Mouse (Mus musculus) embryonic fibroblast, embryonic 13.5 days (primary cell): ENCODE measurements around the gene Taar8b. TPM values are rescaled to one million over a fixed set of nuclear protein-coding genes. Genes with fewer than 3 reads are reported as not detected.
"Not testable (repeated sequence)": the region's sequence is repeated elsewhere in the genome, so short reads cannot be mapped to it uniquely, and the experiment has no call there.

Experiments
- H3K27ac ChIP-seq: 2 replicates; pipeline ENCODE4 v1.5.1; 2012; ENCODE audit warnings: low read length, control low read depth, inconsistent platforms; ENCODE audit not compliant: insufficient read depth
- H3K4me1 ChIP-seq: 2 replicates; pipeline ENCODE4 v1.6.1; 2011; ENCODE audit warnings: low read length; ENCODE audit not compliant: control insufficient read depth, insufficient read depth
- H3K4me3 ChIP-seq: 2 replicates; pipeline ENCODE4 v1.5.1; 2011; ENCODE audit warnings: mild to moderate bottlenecking, control low read depth, low read length; ENCODE audit not compliant: insufficient read depth
- CTCF ChIP-seq: IDR thresholded peaks from 2 replicates; pipeline ENCODE4 v1.5.1; 2011; ENCODE audit warnings: mild to moderate bottlenecking, control low read depth, low read length, moderate library complexity, borderline replicate concordance; ENCODE audit not compliant: insufficient read depth
- POLR2A ChIP-seq: IDR thresholded peaks from 2 replicates; pipeline ENCODE4 v1.6.1; 2011; ENCODE audit warnings: low read depth, mild to moderate bottlenecking, control low read depth, low read length, moderate library complexity
- polyA plus RNA-seq: library from polyadenylated mRNA; stranded (reverse); fragments of >200 nt; gene quantifications from 2 replicates; pipeline ENCODE4 v1.2.4, GENCODE M21; 2011; ENCODE audit warnings: low read depth; ENCODE audit not compliant: missing spikeins, insufficient read length

Gene Taar8b
- not detected in 2 replicates for polyA plus RNA-seq

DNA sequence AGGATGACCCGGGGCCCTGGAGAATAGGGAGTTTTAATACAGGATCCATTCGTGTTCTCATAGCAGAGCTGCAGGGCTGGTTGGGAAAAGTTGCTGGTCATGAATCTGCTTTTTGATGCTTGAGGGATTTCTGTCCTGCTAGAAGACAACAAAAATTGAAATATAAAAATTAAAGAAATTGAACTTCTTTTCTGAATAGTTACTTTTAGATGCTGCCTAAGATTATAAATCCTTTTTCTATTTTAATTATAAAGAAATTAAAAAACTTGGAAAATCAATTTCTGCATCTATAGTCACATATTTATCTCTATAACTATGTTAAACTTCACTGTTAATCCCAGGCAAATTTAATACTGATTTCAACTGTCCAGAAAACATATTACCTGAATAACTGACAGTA lies at the start of gene Taar8b:
Gene Taar8b (minus strand): TSS at position 101 of the 400 bp plus-strand sequence.
- H3K27ac ChIP-seq: no peak within 1 kb of the TSS
- H3K4me3 ChIP-seq: no peak within 1 kb of the TSS
- TF ChIP-seq POLR2A (no peak), CTCF (no peak)
- H3K4me1 ChIP-seq: no peaks in the 10 kb centered on the region

DNA sequence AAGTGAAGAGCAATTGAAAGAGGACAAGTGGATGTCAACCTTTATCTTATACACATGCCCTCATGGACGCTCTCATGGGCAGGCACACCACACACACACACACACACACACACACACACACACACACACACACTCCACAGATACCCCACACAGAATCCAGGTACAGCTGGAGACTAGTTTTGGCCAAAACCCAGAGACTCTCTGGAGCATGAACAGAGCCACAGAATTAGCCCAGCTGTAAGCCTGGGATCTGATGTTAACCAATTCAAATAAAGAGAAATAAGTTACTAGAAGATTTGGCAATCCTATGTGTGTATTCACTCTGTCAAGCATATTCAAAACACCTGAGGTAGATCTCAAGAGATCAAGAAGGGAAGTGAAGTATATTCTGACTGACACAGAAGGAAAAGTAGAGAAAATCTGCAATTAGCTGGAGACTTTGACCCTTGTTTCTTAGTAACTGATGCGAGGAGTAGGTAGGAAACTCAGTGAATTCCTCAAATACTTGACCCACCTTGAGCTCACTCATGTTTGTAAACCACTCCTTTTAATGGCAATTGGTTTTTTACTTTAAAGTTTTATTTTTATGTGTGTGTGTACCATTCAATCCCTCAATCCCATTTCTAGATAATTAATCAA lies 46.6 kb upstream of the Taar8b start:
- Histone ChIP-seq H3K4me1 (no peaks in the 10 kb centered on the region), H3K27ac (no peak overlapping the region), H3K4me3 (no peak overlapping the region)
- no peak for TF ChIP-seq POLR2A
- no peak for TF ChIP-seq CTCF

DNA sequence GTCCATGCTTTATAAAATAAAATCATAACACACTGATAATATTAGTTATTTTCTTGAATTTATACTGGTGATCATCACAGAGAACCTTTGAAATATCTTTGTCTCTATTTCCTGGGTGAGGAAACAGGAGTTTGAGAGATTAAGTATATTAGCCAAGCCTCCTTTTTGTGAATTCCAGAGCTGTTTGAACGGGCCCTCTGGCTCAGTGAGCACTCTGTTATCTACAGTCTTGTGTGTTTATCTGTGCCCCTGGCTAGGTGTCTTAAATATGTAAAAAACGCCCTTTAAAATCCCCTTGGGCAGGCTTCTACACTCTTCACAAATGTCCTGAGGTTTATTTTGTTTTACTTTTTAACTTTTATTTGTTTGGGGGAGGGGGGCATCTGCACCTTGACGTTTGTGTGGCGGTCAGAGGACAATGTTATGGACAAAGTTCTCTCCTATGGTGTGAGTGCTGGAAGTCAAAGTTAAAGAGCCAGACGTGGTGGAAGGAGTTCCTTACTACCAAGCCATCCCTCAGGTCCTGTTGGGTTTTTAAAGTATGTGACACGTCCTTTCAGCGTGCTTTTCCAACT lies 42.1 kb upstream of the Taar8b start:
- Histone ChIP-seq H3K4me3 (no peak overlapping the region), H3K27ac (no peak overlapping the region), H3K4me1 (no peaks in the 10 kb centered on the region)
- TF ChIP-seq POLR2A (no peak), CTCF (no peak)

DNA sequence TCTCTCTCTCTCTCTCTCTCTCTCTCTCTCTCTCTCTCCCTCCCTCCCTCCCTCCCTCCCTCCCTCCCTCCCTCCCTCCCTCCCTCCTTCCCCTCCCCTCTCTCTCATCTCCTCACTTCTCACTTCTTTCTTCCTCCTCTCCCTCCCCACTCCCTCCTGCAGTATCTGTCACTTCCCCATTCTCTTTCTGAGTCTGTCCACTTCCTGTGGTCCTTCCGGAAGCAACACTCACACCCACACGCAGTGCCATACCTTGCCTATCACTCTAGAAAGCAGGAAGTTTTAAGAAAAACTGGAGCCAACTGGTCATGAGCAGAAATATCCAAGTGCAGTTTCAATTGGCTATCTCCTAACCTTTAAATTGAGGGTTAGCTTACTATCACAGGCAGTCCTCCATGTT lies 41.0 kb upstream of the Taar8b start:
- TF ChIP-seq CTCF (no peak), POLR2A (no peak)
- Histone ChIP-seq H3K27ac (no peak overlapping the region), H3K4me3 (no peak overlapping the region), H3K4me1 (no peaks in the 10 kb centered on the region)

DNA sequence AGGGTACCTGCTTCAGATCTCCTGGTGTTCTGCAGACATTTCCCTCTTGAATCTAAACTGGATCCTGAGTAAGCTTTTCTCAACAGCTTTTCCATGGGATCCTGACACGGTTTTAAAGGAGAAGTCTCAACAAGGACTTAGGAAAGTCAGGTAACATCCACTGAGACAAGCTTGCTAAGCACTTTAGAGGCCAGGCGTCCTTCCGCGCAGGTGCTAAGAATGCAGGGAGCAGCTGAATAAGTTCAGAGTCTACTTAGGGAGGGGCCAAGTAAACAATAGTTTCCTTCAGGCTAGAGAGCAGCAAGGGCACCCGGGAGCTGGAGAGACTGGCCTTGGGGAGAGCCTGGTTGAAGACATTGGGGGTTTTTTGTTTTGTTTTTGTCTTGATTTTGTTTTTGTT lies 40.2 kb upstream of the Taar8b start:
- Histone ChIP-seq H3K27ac (no peak overlapping the region), H3K4me3 (no peak overlapping the region), H3K4me1 (no peaks in the 10 kb centered on the region)
- TF ChIP-seq CTCF (no peak), POLR2A (no peak)

DNA sequence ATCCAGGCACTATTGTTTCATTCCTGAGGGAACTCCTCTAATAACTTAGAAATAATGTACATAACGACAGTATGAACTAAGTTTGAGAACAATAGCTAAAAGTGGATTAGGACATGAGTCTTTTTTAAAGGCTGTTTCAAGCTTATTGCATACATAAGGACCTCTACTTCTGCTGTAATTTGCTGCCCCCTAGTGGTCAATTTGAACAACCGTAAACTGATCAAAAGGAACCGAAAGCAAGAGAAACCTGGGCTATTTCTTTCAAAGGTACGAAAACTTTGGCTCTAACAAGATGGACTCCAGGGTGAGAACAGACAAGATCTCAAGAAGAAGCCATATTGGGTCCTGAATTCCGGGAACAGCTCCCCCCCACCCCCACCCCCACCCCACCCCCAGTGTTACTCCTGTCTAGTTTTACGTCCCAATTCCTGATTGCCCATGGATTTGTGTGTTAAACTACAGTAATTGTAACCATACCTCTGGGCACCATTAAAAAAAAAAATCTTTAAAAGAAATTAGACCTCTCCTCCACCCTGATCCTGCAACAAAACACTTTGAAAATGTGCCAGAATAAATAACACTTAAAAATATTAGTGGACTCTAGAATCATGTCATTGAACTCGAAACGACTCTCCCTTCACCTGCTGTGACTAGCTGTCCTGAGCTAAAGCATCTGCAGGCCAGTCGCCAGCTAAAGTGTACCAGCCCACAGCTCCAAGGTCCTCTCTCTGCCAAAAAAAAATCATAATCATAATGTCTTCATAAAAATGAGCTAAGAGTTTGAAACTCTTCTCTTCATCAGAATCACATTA lies 39.6 kb upstream of the Taar8b start:
- H3K27ac ChIP-seq: no peak overlapping the region
- no peaks in the 10 kb centered on the region for H3K4me1 ChIP-seq
- TF ChIP-seq POLR2A (no peak), CTCF (no peak)
- peak overlapping the region; percentile 19; the same call in 1 of the 2 replicates for H3K4me3 ChIP-seq

DNA sequence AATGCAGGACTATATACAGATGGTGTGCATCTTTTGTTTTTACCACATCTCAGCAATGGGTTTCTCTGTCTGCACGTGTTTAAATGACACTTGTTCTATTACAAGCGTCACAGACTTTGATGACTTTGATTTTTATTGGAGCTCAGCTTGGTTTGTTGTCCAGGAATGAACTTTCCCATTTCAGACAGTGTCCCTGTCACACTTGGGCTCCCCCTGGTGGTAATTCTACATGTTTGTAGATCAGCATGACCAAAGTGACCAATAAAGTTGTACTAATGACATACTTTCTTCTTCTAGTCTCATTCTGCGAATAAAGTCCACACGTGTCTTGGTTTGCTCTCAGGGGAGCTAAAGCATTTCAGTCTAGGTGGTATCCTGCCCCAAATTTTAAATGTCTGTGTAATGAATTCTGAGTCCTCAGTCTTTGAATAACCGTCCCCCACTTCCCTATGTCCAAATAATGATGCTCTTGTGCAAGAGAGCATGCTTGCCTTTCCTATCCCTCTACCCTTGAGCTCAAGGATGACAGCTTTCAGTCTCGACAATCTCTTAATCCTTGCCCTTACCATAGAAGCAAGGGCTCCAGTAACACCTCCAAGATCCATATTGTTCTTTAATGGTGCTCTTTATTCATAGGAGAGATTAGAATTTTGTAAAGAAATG lies 19.2 kb upstream of the Taar8b start:
- no peak for TF ChIP-seq POLR2A
- no peak for TF ChIP-seq CTCF
- Histone ChIP-seq H3K27ac (no peak overlapping the region), H3K4me1 (no peaks in the 10 kb centered on the region), H3K4me3 (no peak overlapping the region)

DNA sequence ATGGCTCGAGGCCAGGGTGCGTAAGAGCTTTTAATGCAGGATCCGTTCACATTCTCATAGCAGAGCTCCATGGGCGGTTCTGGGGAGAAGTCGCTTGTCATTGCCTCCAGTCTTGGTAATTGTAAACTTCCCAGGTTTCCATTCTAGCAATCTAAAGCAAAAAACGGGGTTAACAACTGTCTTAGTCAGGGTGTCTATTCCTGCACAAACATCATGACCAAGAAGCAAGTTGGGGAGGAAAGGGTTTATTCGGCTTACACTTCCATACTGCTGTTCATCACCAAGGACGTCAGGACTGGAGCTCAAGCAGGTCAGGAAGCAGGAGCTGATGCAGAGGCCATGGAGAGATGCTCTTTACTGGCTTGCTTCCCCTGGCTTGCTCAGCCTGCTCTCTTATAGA lies 17.3 kb upstream of the Taar8b start, which contains the start of gene Taar9:
Gene Taar9 (minus strand): TSS at position 101 of the 400 bp plus-strand sequence.
- not testable (repeated sequence) for H3K4me1 ChIP-seq, H3K27ac ChIP-seq, H3K4me3 ChIP-seq

DNA sequence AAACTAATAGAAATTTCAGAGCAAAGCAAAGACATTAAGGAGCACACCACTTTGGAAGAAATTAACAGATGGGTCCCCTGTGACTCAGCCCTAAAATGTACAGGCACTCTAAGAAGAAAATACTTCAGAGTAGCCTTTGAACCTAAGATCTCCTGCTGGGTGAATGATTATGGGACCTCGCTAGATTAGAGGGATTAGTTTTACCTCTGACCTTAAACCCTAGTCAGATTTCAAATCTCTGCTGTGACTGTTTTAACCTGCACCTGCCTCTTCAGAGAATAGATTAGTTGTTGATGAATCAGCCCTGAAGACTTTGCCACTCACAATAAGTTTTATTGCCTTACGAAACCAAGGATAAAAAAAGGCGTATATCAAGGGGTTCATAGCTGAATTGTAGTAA lies 16.1 kb upstream of the Taar8b start:
- Histone ChIP-seq H3K4me3 (no peak overlapping the region), H3K27ac (no peak overlapping the region), H3K4me1 (no peaks in the 10 kb centered on the region)
- no peak for TF ChIP-seq POLR2A

DNA sequence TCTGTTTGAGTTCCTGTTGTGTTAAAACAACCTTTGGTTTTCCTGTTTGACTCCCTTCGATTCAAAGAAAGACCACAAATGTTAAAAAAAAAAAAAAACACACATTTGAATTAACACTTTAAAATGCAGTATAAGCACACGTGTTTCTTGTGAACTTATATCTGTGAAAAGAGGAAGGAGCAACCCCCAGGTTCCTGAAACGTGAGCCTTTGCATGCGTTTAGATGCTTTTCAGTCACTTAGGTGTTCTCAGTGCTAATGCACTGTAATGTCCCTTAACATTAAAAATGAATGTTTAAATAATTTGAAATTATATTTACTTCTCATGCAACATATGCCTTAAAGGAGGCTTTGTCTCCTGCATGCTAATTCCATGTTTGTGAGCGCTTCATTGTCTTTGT lies 15.7 kb upstream of the Taar8b start:
- Histone ChIP-seq H3K4me3 (no peak overlapping the region), H3K4me1 (no peaks in the 10 kb centered on the region), H3K27ac (no peak overlapping the region)
- TF ChIP-seq POLR2A (no peak), CTCF (no peak)

DNA sequence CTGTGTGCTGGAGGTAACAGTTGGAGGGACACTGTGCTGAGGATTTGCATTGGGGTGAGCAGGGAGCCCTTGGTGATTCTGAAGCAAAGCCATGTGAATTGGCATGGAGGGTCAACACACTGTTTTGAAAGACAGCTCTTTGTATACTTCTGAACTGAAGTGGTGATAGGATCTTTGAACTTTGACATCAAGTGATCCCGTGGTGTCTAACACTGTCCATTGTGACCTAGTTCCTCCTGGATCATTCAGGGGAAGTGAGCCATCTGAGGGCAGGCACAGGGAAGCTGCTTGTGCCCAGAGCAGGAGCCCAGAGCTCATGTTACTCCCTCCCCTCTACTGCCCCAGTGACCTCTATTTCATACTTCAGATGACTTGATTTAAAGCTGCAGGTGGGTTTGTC lies 11.2 kb upstream of the Taar8b start:
- not testable (repeated sequence) for H3K4me3 ChIP-seq, H3K27ac ChIP-seq, H3K4me1 ChIP-seq

DNA sequence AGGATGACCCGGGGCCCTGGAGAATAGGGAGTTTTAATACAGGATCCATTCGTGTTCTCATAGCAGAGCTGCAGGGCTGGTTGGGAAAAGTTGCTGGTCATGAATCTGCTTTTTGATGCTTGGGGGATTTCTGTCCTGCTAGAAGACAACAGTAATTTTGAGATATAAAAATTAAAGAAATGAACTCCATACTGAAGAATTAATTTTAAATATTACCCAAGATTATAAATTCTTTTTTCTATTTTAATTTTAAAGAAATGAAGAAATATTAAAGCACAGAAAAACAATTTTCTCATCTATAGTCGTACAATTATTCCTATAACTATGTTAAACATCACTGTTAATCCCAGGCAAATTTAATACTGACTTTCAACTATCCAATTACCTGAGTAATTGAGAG lies 9.7 kb upstream of the Taar8b start, which contains the start of gene Taar8c:
Gene Taar8c (minus strand): TSS at position 101 of the 400 bp plus-strand sequence.
- H3K4me3 ChIP-seq, H3K4me1 ChIP-seq, H3K27ac ChIP-seq: not testable (repeated sequence)

DNA sequence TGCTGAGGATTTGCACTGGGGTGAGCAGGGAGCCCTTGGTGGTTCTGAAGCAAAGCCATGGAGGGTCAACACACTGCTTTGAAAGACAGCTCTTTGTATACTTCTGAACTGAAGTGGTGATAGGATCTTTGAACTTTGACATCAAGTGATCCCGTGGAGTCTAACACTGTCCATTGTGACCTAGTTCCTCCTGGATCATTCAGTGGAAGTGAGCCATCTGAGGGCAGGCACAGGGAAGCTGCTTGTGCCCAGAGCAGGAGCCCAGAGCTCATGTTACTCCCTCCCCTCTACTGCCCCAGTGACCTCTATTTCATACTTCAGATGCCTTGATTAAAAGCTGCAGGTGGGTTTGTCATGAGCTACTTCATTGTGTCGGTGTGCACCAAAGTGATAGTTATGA lies 4.9 kb upstream of the Taar8b start:
- H3K4me3 ChIP-seq: not testable (repeated sequence)

More for the DNA sequence above, 4.9 kb upstream of the Taar8b start:
- not testable (repeated sequence) for H3K4me1 ChIP-seq, H3K27ac ChIP-seq
